Mouse (Mus musculus): ENCODE measurements at regions not wholly inside any gene's neighbourhood (a gene's known extent, or its start where the extent isn't known, plus 50 kb on each side); places are given as distances from the start of the nearest gene placed in this dataset.

- TF ChIP-seq ZNF384 (IDR thresholded peaks at IDR 0.05; ENCODE audit: low read depth, low read length) (no peak), UBTF (IDR thresholded peaks at IDR 0.05; ENCODE audit: low read depth, low read length) (no peak), NELFE (IDR thresholded peaks at IDR 0.05; ENCODE audit: low read depth, low read length) (no peak), JUND (conservative IDR thresholded peaks at IDR 0.05; ENCODE audit: low read depth, low read length) (no peak), IRF4 (IDR thresholded peaks at IDR 0.05; ENCODE audit: low read depth, low read length) (no peak), ETS1 (conservative IDR thresholded peaks at IDR 0.05; ENCODE audit: low read depth, low read length) (no peak), ZMIZ1 (IDR thresholded peaks at IDR 0.05; ENCODE audit: low read depth, low read length) (no peak), MAX (IDR thresholded peaks at IDR 0.05; ENCODE audit: low read length) (no peak), CTCF (conservative IDR thresholded peaks at IDR 0.05 in 1 of 2, IDR thresholded peaks at IDR 0.05 in 1 of 2; ENCODE audit: low read depth in 2 of 2, low read length in 2 of 2) (no peak), USF1 (IDR thresholded peaks at IDR 0.05; ENCODE audit: low read depth, low read length) (no peak), TBP (conservative IDR thresholded peaks at IDR 0.05; ENCODE audit: low read depth, low read length) (no peak)
Measured at GRCm38 (mm10) chr2:128512852-128513251, 78.2 kb upstream of the Spdye4c start.

Measured in CH12.LX (cell line).